Mouse (Mus musculus) neural tube, embryonic 12.5 days (tissue): ENCODE results near the gene Gjb1. TPM values are rescaled to one million over a fixed set of nuclear protein-coding genes. Genes with fewer than 3 reads are reported as not detected.
A peak's percentile ranks its signal among the peaks of the same experiment; 100 is the strongest.

Experiments
- ATAC-seq: fragments of 200-750 bp; cut with Nextera tagmentation; 2 replicates; pipeline ENCODE4 v1.8.0; 2017; ENCODE audit warnings: low read depth, mild to moderate bottlenecking, moderate TSS enrichment, moderate library complexity; ENCODE audit not compliant: low FRiP score
- H3K27ac ChIP-seq: fragments of 300-500 bp; sonication (generic); 2 replicates; pipeline ENCODE4 v1.5.1; 2016
- H3K27me3 ChIP-seq: fragments of 300-500 bp; sonication (generic); replicated peaks from 2 replicates; pipeline ENCODE4 v1.6.1; 2016; ENCODE audit warnings: mild to moderate bottlenecking
- H3K36me3 ChIP-seq: fragments of 300-500 bp; sonication (generic); 2 replicates; pipeline ENCODE4 v1.6.1; 2016; ENCODE audit warnings: mild to moderate bottlenecking
- H3K4me1 ChIP-seq: fragments of 300-500 bp; sonication (generic); 2 replicates; pipeline ENCODE4 v1.6.1; 2016
- H3K4me2 ChIP-seq: fragments of 300-500 bp; sonication (generic); replicated peaks from 2 replicates; pipeline ENCODE4 v1.6.1; 2016; ENCODE audit warnings: mild to moderate bottlenecking
- H3K4me3 ChIP-seq: fragments of 300-500 bp; sonication (generic); 2 replicates; pipeline ENCODE4 v1.5.1; 2016
- H3K9ac ChIP-seq: fragments of 300-500 bp; sonication (generic); 2 replicates; pipeline ENCODE4 v1.6.1; 2016; ENCODE audit warnings: mild to moderate bottlenecking
- H3K9me3 ChIP-seq: fragments of 300-500 bp; sonication (generic); 2 replicates; pipeline ENCODE4 v1.6.1; 2016; ENCODE audit warnings: mild to moderate bottlenecking
- WGBS: fragments of 180-500 bp; shearing (Covaris S2); methylation state at CpG from one replicate; pipeline ENCODE4 v1.1.7; 2016; 5-methylcytosine and 5-hydroxymethylcytosine counted together
- polyA plus RNA-seq: library from polyadenylated mRNA; unstranded; fragments of >200 nt; fragmentation: Nextera tagmentation; extraction: Ambion mirVana; gene quantifications from 2 replicates; pipeline ENCODE4 v1.2.1, GENCODE M21; 2016

The Gjb1 gene
- polyA plus RNA-seq, 1 experiment from 2014 or later = 0.29 TPM

DNA sequence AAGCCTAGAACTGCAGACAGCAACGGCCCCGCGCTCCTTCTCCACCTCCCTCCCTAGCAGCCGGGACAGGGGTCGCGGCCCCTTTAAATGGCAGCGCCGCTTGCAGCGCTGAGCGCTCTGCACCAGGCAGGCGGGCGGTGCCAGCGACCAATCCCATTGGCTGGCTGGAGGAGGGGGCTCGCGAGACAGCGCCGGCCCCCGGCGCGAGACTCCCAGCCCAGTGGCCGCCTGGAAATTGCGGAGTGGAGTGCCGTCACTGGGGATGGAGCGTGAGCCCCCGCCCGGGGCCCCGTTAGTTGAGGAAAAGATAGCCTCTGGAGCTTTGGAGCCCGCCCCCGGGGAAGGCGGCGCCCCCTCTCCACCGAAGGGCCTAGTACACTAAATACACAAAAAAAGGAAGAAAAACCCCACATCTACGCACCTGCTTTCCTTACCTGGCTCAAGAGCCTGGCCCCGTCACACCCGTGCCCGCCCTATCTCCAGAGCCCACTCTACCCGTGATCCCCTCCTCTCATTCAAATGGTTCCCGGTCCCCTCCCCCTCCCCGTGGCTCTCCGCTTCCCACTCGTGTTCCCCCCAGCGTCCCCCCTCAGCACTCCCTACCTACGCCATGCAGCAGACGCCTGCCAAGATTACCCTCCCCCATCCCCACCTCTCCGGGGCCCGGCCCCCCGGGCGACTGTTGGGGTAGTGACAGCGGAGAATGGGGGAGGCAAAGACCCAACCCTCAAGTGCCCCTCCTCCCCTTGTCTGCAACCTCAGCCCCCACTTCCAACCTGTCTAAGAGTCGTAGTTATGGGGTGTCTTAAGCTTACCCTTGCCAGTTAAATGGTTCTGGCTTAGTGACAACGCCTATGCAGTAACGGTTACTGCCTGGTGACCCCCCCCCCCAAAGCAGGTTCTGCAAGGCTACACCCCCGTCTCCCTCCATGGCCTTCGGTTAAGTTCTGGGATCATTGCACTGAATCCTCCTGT, 43.8 kb downstream of the Gjb1 start:
- peaks cover 9% of the 10 kb centered on the region for H3K4me1 ChIP-seq
- ATAC-seq = peak; percentile 96
- peak overlapping the region; percentile 63 for H3K4me2 ChIP-seq
- H3K9ac ChIP-seq = peak overlapping the region; percentile 58
- H3K36me3 ChIP-seq = peaks cover 7% of the 10 kb centered on the region; the same call in 1 of the 2 replicates
- H3K4me3 ChIP-seq = peak overlapping the region; percentile 52
- no peaks in the 10 kb centered on the region for H3K27me3 ChIP-seq
- H3K9me3 ChIP-seq = no peaks in the 10 kb centered on the region
- no peak overlapping the region for H3K27ac ChIP-seq
- 19% methylated on average over 49 of the region's 54 CpGs for WGBS

DNA sequence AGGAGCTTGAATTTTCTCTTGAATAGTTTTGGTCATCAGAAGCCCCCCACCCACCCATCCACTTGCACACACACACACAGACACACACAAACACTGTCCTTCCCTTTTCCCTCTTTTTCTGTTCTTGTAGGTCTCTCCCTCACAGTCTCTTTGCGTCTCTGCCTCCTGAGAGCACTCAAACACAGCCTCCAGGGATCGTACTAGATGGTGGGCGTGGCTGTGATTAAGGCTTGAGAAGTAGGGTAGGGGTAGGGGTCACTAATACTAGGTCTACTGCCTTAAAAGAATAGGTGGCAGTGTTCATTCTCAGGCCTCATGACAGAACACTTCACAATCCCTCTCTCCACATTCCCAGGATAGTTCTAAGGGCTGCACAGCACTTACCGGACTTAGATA, 44.5 kb downstream of the Gjb1 start, which contains the start of gene Zmym3:
TSS of gene Zmym3 (minus strand) at position 150 of the 396 bp plus-strand sequence.
- H3K36me3 ChIP-seq = no peaks in the 10 kb centered on the region
- no peaks in the 10 kb centered on the region for H3K9me3 ChIP-seq
- no peak within 1 kb of the TSS for H3K27ac ChIP-seq
- no peak for ATAC-seq
- peak within 1 kb of the TSS; percentile 63 for H3K4me2 ChIP-seq
- peak within 1 kb of the TSS; percentile 58 for H3K9ac ChIP-seq
- H3K4me3 ChIP-seq = peak within 1 kb of the TSS; percentile 52
- H3K4me1 ChIP-seq = peaks cover 9% of the 10 kb centered on the region
- 33% methylated on average over 4 of the region's 4 CpGs for WGBS
- H3K27me3 ChIP-seq = no peaks in the 10 kb centered on the region

GRCm38 (mm10) chrX:101423462-101423861, 47.3 kb downstream of the Gjb1 start:
- Histone ChIP-seq H3K4me2 (no peak overlapping the region), H3K4me1 (peaks cover 3% of the 10 kb centered on the region), H3K9me3 (no peaks in the 10 kb centered on the region), H3K27me3 (no peaks in the 10 kb centered on the region), H3K36me3 (no peaks in the 10 kb centered on the region), H3K4me3 (no peak overlapping the region), H3K9ac (no peak overlapping the region), H3K27ac (no peak overlapping the region)
- WGBS = 90% methylated on average over 2 of the region's 2 CpGs
- ATAC-seq = no peak

DNA sequence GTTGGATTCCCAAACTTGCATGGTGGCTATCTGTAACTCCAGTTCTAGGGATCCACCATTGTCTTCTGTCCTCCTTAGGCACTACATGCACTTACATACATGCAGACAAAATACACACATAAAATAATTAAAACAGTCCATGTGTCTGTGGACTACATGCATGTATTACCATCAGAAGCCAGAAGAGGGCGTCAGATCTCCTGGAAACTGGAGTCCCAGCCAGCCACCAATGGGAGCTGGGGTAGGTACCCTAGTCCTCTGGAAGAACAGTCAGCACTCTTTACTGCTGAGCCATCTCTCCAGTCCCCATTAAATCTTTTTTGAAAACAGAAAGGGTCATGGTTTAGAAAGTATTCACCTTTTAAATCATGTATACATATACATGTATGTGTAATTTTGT, 51.6 kb downstream of the Gjb1 start:
- ATAC-seq = no peak
- Histone ChIP-seq H3K9me3 (no peaks in the 10 kb centered on the region), H3K36me3 (peaks cover 8% of the 10 kb centered on the region; the same call in 1 of the 2 replicates), H3K27me3 (no peaks in the 10 kb centered on the region), H3K4me3 (no peak overlapping the region), H3K4me1 (0 out of 2 replicates have a peak, but pooled peaks cover 4% of the 10 kb centered on the region), H3K27ac (no peak overlapping the region), H3K9ac (no peak overlapping the region), H3K4me2 (no peak overlapping the region)
- WGBS = 3% methylated on average over 1 of the region's 1 CpGs

DNA sequence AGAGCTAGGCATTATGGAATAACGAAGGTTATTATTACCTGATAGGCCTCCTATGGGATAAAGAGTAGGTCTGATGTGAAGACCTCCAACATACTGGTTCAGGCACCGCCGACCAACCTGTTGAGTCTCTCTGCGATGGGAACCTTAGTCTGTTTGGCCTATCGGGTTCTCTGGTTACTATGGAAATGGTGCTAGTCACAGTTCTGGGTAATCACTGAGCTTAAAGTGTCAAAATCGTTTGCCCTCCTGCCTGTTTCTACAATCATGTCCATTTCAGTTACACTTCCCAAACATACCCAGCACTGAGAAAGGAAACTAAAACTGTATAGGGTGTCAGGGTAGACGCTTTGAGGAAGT, 52.6 kb downstream of the Gjb1 start:
- H3K27me3 ChIP-seq = no peaks in the 10 kb centered on the region
- peaks cover 12% of the 10 kb centered on the region for H3K36me3 ChIP-seq
- 0 out of 2 replicates have a peak, but pooled peaks cover 4% of the 10 kb centered on the region for H3K4me1 ChIP-seq
- H3K9me3 ChIP-seq = no peaks in the 10 kb centered on the region
- peak overlapping the region; percentile 52 for H3K4me2 ChIP-seq
- H3K27ac ChIP-seq = no peak overlapping the region
- WGBS = 29% methylated on average over 7 of the region's 7 CpGs
- 0 out of 2 replicates have a peak, but pooled peaks have one; percentile 11 for ATAC-seq
- H3K4me3 ChIP-seq = peak overlapping the region; percentile 21; the same call in 1 of the 2 replicates
- no peak overlapping the region for H3K9ac ChIP-seq

GRCm38 (mm10) chrX:101429142-101429949, 53.2 kb downstream of the Gjb1 start, which contains the start of gene Nono:
Gene Nono, plus strand, starts transcription at chrX:101429318.
- no peaks in the 10 kb centered on the region for H3K27me3 ChIP-seq
- no peaks in the 10 kb centered on the region for H3K9me3 ChIP-seq
- peak within 1 kb of the TSS; percentile 61 for H3K4me3 ChIP-seq
- peaks cover 12% of the 10 kb centered on the region for H3K36me3 ChIP-seq
- peak within 1 kb of the TSS; percentile 86 for H3K27ac ChIP-seq
- WGBS = 26% methylated on average over 51 of the region's 51 CpGs
- 0 out of 2 replicates have a peak, but pooled peaks cover 4% of the 10 kb centered on the region for H3K4me1 ChIP-seq
- ATAC-seq = peak; percentile 95
- peak within 1 kb of the TSS; percentile 57 for H3K4me2 ChIP-seq
- H3K9ac ChIP-seq = peak within 1 kb of the TSS; percentile 78

DNA sequence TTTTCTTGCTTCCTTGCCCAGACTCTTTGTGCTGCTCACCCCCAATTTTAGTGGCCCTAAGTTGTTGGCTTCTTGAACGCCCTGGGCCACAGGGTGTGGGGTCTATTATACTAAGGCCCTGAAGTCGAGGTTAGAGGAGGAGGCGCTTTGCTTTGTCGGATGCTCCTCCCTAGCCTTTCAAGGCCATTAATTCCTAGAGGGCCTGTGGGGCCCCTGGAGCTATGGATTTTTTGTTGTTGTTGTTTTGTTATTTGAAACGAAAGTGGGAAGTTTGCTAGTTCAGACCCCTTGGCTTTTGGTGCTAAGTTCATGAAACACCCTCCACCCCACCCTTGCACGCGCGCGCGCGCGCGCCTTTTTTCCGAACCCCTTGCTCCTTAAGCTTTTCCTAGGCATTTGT, 53.8 kb downstream of the Gjb1 start:
- Histone ChIP-seq H3K4me1 (0 out of 2 replicates have a peak, but pooled peaks cover 4% of the 10 kb centered on the region), H3K36me3 (peaks cover 12% of the 10 kb centered on the region), H3K4me2 (peak overlapping the region; percentile 57), H3K27ac (peak overlapping the region; percentile 86), H3K9me3 (no peaks in the 10 kb centered on the region), H3K4me3 (peak overlapping the region; percentile 61), H3K9ac (peak overlapping the region; percentile 78), H3K27me3 (no peaks in the 10 kb centered on the region)
- peak; percentile 70 for ATAC-seq
- 23% methylated on average over 14 of the region's 14 CpGs for WGBS

Other genes starting within 250 kb of the Gjb1 start
- 48.4 and 53.0 TPM in 2 replicates for gene Snx12, start 153.8 kb upstream of the Gjb1 start, polyA plus RNA-seq
- gene Foxo4, start 121.8 kb upstream of the Gjb1 start, polyA plus RNA-seq = 1.5 and 1.7 TPM in 2 replicates
- not detected in 2 replicates for gene Gm614, start 112.4 kb upstream of the Gjb1 start, polyA plus RNA-seq
- gene Il2rg, start 108.1 kb upstream of the Gjb1 start, polyA plus RNA-seq = 3.8 and 5.0 TPM in 2 replicates
- gene Gm20489, start 107.4 kb upstream of the Gjb1 start, polyA plus RNA-seq = not detected in 2 replicates
- 29.0 and 40.2 TPM in 2 replicates for gene Med12, start 102.3 kb upstream of the Gjb1 start, polyA plus RNA-seq
- 32.5 and 32.8 TPM in 2 replicates for gene Nlgn3, start 77.2 kb upstream of the Gjb1 start, polyA plus RNA-seq
- gene Zmym3, start 44.5 kb downstream of the Gjb1 start, polyA plus RNA-seq = 37.7 and 41.7 TPM in 2 replicates
- 494 and 516 TPM in 2 replicates for gene Nono, start 52.9 kb downstream of the Gjb1 start, polyA plus RNA-seq
- gene Itgb1bp2, start 72.7 kb downstream of the Gjb1 start, polyA plus RNA-seq = 6.1 and 7.2 TPM in 2 replicates
- gene Taf1, start 156.4 kb downstream of the Gjb1 start, polyA plus RNA-seq = 17.9 and 20.6 TPM in 2 replicates